Mouse (Mus musculus) erythroblast, embryonic 14.5 days (primary cell): ENCODE measurements around the gene Gm47996.
"Not testable (repeated sequence)": the region's sequence is repeated elsewhere in the genome, so short reads cannot be mapped to it uniquely, and the experiment has no call there.

ENCODE experiments used
- GATA1 ChIP-seq: IDR thresholded peaks from 2 replicates; pipeline ENCODE4 v1.6.1; 2012; ENCODE audit warnings: low read length, inconsistent platforms, mixed read lengths
- TAL1 ChIP-seq: IDR thresholded peaks from 3 replicates; pipeline ENCODE4 v1.6.1; 2012; ENCODE audit warnings: low read length, inconsistent platforms, mixed read lengths

GRCm38 (mm10) chr1:151192739-151193138, 17.2 kb upstream of the Gm47996 start:
- not testable (repeated sequence) for TF ChIP-seq GATA1, TAL1
